Mouse (Mus musculus) adrenal gland, adult (tissue): ENCODE data around the gene Zfp503.

Experiments used
- DNase-seq, 2 experiments: peaks; one replicate each; pipeline ENCODE4 v3.0.0; 2022 to 2023; ENCODE audit warnings: low spot score in 1 of 2; ENCODE audit not compliant: inconsistent age in 2 of 2

Zfp503 gene

GRCm38 (mm10) chr14:21989291-21989913 is at the start of gene Zfp503:
Gene Zfp503, minus strand, starts transcription at chr14:21989601.
- DNase-seq, result peak; percentile 84 to 95

- DNase-seq, result no peak
Observed at GRCm38 (mm10) chr14:22037498-22038131, 48.2 kb upstream of the Zfp503 start.

DNA sequence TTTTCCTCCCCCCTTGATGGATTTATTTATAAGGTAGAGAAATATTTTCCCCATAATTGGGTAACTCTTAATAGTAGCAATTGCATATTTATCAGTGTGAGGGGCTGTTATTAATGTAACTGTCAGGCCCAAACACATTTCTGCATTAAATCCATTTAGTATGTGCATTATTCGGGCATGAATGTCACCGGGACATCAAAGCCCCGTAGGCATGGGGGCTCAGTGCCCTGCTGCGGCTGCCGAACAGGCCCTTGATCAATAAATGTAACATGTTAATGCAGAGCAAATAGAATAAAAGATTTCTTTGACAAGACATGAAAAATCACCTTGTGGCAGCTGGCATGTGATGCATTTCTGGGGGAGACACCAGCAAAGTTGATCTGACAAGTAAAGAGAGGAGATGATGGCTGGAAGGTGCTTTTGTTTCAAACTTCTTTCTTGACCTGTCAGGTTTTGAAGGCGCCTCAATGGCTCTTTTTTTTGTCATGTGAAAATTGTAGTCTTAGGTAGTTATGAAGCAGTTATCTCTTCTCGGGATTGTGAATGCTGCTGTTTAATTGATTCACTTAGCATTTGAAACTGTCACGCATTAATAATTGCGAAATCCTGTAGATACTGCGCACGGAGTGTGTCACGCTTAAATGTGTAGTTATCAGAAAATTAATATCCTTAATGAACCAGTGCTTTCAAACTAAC is 47.5 kb upstream of the Zfp503 start:
- DNase-seq, result no peak

- DNase-seq, result no peak
Observed at GRCm38 (mm10) chr14:22036338-22036737, 46.9 kb upstream of the Zfp503 start.

DNA sequence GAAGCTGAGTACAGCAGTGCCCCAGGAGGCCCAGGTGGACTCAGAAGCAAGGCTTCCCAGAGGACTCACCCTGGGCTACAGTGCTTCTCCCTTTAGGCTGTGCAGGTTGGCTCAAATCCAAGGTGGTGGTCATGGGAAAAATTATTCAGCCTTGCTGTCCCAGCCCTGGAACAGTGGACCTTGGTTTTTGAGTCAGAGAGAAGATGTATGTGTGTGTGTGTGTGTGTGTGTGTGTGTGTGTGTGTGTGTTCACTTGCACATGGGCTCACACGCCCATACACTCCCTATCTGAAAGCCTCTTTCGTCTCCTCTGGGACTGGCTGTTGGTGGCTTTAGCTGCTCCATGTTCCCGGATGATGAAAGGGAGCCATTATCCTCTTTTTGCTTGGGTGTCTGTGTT is 46.5 kb upstream of the Zfp503 start:
- peak; percentile 40 to 88 for DNase-seq

GRCm38 (mm10) chr14:22023533-22023932 is 34.1 kb upstream of the Zfp503 start:
- DNase-seq, result no peak

DNA sequence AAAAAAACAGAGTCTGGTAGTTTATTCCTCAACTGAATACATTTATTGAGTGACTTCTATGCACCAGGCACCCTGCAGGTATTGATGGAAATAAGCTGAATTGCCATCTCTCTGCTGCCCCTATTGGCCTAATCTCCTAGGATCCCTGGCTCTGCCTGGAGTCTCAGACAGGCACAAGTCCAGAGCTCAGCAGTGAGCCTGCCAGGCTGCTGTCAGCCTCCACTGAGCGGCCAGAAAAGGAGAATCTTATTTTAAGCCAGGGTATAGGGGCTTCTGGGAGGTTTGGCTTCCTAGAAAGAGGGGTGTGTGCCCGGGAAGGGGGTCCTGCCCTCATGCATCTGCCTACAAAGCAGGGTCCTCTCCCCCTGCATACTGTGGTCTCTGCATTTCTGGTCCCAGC is 31.5 kb upstream of the Zfp503 start:
- DNase-seq, result peak; percentile 42 to 82

GRCm38 (mm10) chr14:22019949-22020845 is 30.8 kb upstream of the Zfp503 start:
- DNase-seq, result peak in 1 of 2 experiments; percentile 41

DNA sequence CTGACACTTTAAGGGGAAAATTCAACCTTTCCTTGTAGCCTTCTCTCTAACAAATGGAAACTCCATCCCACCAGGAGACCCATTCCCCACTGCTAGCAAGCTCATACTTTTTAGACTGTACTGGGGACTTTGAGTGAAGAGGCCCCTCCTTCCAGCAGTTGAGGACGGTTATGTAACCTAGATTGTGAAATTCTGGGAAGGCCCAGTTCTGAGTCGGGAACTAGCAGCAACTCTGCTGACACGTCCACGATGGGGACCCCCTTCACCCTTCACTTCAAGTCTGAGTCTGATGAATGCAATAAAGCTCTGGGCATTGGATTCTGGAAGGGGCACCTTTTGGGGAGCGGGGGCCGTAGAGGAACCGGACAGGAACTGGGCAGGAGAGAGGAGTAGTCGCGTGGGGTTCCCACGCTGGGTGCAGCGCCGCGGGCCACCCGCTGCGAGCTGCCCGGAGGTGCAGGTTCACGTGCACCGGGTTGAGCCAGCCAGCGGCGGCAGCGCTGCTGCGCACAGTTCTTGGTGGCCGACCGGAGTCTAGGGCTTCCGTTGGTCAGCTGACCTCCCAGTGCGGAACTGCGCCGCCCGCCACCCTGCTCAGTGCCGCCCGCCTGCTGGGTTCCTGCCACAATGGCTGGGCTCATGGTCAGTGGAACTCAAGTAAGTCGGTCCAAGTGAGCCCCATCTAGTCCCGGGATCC is 30.0 kb upstream of the Zfp503 start, which contains the start of gene Lrmda:
TSS of gene Lrmda (plus strand) at position 461 of the 697 bp plus-strand sequence.
- DNase-seq, result peak; percentile 87 to 94

DNA sequence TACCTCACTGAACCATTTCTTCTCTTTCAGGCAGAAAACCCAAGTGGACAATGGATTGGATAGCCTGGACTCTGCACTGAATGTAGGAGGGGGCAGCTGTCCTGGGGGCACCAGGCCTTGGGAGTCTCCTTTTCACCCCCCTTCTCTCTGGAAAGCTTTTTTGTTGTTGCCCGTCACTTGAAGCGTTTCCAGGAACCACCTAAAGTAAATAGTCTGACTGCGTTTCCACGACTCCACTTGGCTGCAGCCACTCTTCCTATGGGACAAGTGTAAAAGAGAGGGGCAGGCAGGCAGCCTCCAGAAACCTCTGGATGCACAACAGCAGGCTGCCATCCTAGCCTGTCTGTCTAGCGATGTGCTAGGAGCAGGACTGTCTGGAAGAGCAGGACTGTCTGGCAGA is 27.6 kb upstream of the Zfp503 start:
- DNase-seq, result no peak

- peak; percentile 44 to 69 for DNase-seq
Observed at GRCm38 (mm10) chr14:22014781-22015180, 25.4 kb upstream of the Zfp503 start.

DNA sequence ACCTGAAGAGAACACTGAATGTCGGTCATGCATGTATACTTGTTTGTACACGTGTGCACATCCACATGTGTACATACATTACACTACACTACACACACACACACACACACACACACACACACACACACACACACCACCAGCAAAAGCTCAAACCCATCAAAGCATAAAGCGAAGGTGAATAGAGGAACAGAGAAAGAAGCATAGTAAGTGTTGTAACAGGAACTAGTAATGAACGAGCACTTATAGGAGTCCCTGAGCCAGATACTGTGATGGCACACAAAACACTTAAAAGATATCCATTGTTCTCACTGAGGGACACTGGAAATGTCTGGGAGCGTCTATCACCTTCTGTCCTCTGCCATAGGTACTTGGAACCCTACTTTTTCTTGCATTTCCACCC is 24.9 kb upstream of the Zfp503 start:
- no peak for DNase-seq

- no peak for DNase-seq
Observed at GRCm38 (mm10) chr14:22007006-22007405, 17.6 kb upstream of the Zfp503 start.

DNA sequence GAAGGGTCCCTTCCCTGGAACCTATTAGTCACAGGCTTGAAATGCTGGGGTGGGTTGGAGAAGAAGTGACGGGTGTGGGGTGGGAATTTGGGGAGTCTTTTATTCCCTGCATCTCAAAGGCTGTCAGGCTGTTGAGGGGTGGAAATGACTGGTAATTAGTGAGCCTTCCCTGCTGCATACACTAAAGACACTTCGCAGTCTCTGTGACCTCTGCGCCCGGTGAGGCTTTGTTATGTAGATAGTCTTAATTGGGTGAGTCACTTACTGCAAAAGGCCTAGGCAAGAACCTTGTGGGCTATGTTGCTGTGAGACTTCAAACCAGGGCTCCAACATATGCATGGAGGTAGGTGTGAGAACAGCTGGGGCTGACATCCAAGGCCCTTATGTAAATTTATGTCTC is 15.5 kb upstream of the Zfp503 start:
- no peak for DNase-seq

GRCm38 (mm10) chr14:22003631-22004030 is 14.2 kb upstream of the Zfp503 start:
- DNase-seq, result no peak

- DNase-seq, result no peak
Observed at GRCm38 (mm10) chr14:22003231-22003630, 13.8 kb upstream of the Zfp503 start.

- DNase-seq, result peak in 1 of 2 experiments; percentile 20
Observed at GRCm38 (mm10) chr14:21999588-21999987, 10.2 kb upstream of the Zfp503 start.

GRCm38 (mm10) chr14:21995031-21995754 is 5.8 kb upstream of the Zfp503 start:
- peak; percentile 80 to 94 for DNase-seq

- peak; percentile 72 to 90 for DNase-seq
Observed at GRCm38 (mm10) chr14:21994061-21994990, 4.9 kb upstream of the Zfp503 start.
